Mouse (Mus musculus) midbrain, embryonic 11.5 days (tissue): ENCODE measurements around the gene Tmcc1. TPM values are rescaled to one million over a fixed set of nuclear protein-coding genes. Genes with fewer than 3 reads are reported as not detected.

Source experiments
- ATAC-seq: fragments of 200-750 bp; cut with Nextera tagmentation; 2 replicates; pipeline ENCODE4 v1.8.0; 2017; ENCODE audit warnings: moderate TSS enrichment, moderate library complexity; ENCODE audit not compliant: low FRiP score
- DNase-seq: peaks from one replicate; pipeline ENCODE4 v3.0.0; 2015; ENCODE audit warnings: low spot score; ENCODE audit errors: missing footprints
- H3K27ac ChIP-seq: fragments of 300-500 bp; sonication (generic); 2 replicates; pipeline ENCODE4 v1.5.1; 2014; ENCODE audit warnings: low read depth, low read length
- H3K27me3 ChIP-seq: fragments of 300-500 bp; sonication (generic); 2 replicates; pipeline ENCODE4 v1.6.1; 2014; ENCODE audit warnings: mild to moderate bottlenecking, low read length, moderate library complexity, mixed read lengths; ENCODE audit not compliant: control insufficient read depth, insufficient read depth
- H3K36me3 ChIP-seq: fragments of 300-500 bp; sonication (generic); 2 replicates; pipeline ENCODE4 v1.6.1; 2014; ENCODE audit warnings: mild to moderate bottlenecking, low read length, moderate library complexity, mixed read lengths; ENCODE audit not compliant: control insufficient read depth, insufficient read depth
- H3K4me1 ChIP-seq: fragments of 300-500 bp; sonication (generic); 2 replicates; pipeline ENCODE4 v1.6.1; 2014; ENCODE audit warnings: low read length; ENCODE audit not compliant: control insufficient read depth, insufficient read depth
- H3K4me2 ChIP-seq: fragments of 300-500 bp; sonication (generic); 2 replicates; pipeline ENCODE4 v1.6.1; 2014; ENCODE audit warnings: mild to moderate bottlenecking, moderate library complexity
- H3K4me3 ChIP-seq: fragments of 300-500 bp; sonication (generic); 2 replicates; pipeline ENCODE4 v1.5.1; 2014; ENCODE audit warnings: low read depth, low read length
- H3K9ac ChIP-seq: fragments of 300-500 bp; sonication (generic); 2 replicates; pipeline ENCODE4 v1.6.1; 2014; ENCODE audit warnings: low read length
- H3K9me3 ChIP-seq: fragments of 300-500 bp; sonication (generic); 2 replicates; pipeline ENCODE4 v1.6.1; 2016; ENCODE audit warnings: low read length; ENCODE audit not compliant: control insufficient read depth
- WGBS: fragments of 180-500 bp; shearing (Covaris S2); extraction: QIAGEN DNeasy Blood & Tissue Kit; methylation state at CpG from one replicate; pipeline ENCODE4 v1.1.7; 2014; 5-methylcytosine and 5-hydroxymethylcytosine counted together
- polyA plus RNA-seq: library from polyadenylated mRNA; unstranded; fragments of >200 nt; fragmentation: Nextera tagmentation; extraction: Ambion mirVana; gene quantifications from 2 replicates; pipeline ENCODE4 v1.2.1, GENCODE M21; 2014

The Tmcc1 gene
- polyA plus RNA-seq, 1 experiment from 2014 or later = 18.9 TPM

GRCm38 (mm10) chr6:115998758-115999157 is 194.5 kb downstream of the Tmcc1 start:
- WGBS = 77% methylated on average over 7 of the region's 7 CpGs
- DNase-seq = no peak
- no peak overlapping the region for H3K4me2 ChIP-seq
- no peaks in the 10 kb centered on the region for H3K9me3 ChIP-seq
- H3K4me1 ChIP-seq = peaks cover 7% of the 10 kb centered on the region; the same call in 1 of the 2 replicates
- ATAC-seq = no peak
- H3K9ac ChIP-seq = no peak overlapping the region
- no peak overlapping the region for H3K4me3 ChIP-seq
- H3K36me3 ChIP-seq = no peaks in the 10 kb centered on the region
- H3K27ac ChIP-seq = no peak overlapping the region
- H3K27me3 ChIP-seq = peaks cover 15% of the 10 kb centered on the region

DNA sequence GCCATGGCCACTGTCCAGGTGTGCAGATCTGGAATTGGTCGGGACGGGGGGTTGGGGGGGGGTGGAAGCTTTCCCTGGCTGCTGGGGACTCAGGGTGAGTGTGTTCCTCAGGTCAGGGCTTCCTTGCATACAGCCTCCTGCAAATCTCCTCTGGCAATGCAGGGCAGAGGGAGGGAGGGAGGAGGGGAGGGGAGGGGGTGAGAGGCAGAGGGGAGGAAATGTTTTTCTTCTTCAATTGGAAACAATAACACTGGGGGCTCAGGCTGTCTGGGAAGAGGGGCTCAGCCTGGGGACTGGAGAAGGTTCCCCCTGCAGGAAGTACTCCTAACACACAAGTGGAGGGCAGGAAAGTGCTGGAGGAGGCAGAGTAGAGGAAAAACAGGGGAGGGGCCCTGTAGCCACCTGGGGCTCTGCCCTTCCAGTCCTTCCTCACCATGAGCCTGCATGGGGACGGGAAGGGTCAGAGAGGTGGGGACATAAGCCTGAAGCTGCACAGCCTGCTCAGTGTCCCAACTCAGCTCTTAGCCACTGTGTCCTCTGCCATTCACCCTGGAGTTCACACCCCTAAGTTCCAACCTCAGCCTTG is 195.5 kb downstream of the Tmcc1 start:
- Histone ChIP-seq H3K36me3 (no peaks in the 10 kb centered on the region), H3K9ac (no peak overlapping the region), H3K9me3 (no peaks in the 10 kb centered on the region), H3K4me1 (peaks cover 10% of the 10 kb centered on the region), H3K27ac (no peak overlapping the region), H3K4me2 (no peak overlapping the region), H3K4me3 (no peak overlapping the region), H3K27me3 (peaks cover 24% of the 10 kb centered on the region)
- ATAC-seq (no peak), DNase-seq (no peak)
- 14% methylated on average over 3 of the region's 3 CpGs for WGBS

- peaks cover 39% of the 10 kb centered on the region for H3K27me3 ChIP-seq
- no peak overlapping the region for H3K4me3 ChIP-seq
- H3K9me3 ChIP-seq = no peaks in the 10 kb centered on the region
- H3K27ac ChIP-seq = no peak overlapping the region
- 40% methylated on average over 6 of the region's 6 CpGs for WGBS
- H3K4me2 ChIP-seq = no peak overlapping the region
- DNase-seq = no peak
- no peaks in the 10 kb centered on the region for H3K36me3 ChIP-seq
- no peak overlapping the region for H3K9ac ChIP-seq
- H3K4me1 ChIP-seq = peaks cover 16% of the 10 kb centered on the region
- no peak for ATAC-seq
Measured at GRCm38 (mm10) chr6:115996171-115996851, 197.0 kb downstream of the Tmcc1 start.

DNA sequence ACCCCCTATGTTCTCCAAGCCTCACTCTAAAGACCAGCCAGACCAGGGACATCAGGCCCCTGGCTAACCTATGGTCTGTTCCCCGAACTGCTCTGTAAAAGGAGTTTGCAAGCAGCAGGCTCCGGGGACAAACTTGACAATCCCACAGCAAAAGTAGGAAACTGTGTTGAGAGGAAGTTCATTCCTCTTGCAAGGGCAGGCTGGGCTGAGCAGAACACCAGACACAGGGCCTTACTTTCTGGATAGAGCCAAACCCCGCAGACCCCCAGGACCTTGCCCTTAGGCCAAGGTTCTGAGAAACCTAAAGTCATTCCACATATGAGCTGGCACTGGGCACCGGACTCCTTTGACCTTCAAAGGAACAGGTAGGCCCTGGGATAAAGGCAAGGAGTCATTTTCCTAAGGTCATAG is 197.8 kb downstream of the Tmcc1 start:
- DNase-seq (peak; percentile 90), ATAC-seq (no peak)
- H3K27ac ChIP-seq = no peak overlapping the region
- no peak overlapping the region for H3K9ac ChIP-seq
- no peak overlapping the region; the same call in 1 of the 2 replicates for H3K4me2 ChIP-seq
- H3K9me3 ChIP-seq = no peaks in the 10 kb centered on the region
- H3K27me3 ChIP-seq = peaks cover 46% of the 10 kb centered on the region
- peaks cover 16% of the 10 kb centered on the region for H3K4me1 ChIP-seq
- no peaks in the 10 kb centered on the region for H3K36me3 ChIP-seq
- H3K4me3 ChIP-seq = peak overlapping the region; percentile 53; the same call in 1 of the 2 replicates
- WGBS = 71% methylated on average over 4 of the region's 4 CpGs

DNA sequence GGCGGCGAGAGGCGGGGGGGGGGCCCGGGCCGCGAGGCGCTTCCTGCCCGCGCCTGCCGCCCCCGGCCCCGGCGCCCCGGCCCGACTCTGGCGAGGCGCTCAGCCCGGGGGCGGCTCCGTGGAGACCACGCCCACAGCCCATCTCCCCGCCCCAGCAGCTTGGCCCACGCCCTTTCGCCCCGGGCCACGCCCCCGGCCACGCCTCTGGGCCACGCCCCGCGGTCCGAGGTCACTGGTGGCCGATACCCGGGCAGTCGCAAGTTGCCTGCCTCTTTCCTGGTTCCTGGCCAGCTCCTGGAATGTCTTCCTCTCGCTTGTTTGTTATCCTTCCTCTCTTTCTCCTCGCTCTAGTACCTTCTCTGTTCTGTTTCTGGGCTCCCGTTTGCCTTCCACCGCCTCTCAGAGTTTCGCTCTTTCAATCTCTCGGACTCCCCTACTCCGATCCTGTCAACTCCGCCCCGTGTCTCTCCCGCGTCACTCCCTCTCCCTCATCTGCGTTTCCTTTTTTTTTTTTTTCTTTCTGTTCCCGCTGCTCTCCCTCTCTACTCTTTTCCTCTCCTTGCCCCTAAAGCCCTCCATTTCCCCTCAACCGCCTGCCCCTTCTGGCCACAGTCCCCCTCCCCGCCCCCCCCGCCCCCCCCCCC is 198.3 kb downstream of the Tmcc1 start, which contains the start of gene Plxnd1:
TSS of gene Plxnd1 (minus strand) at position 129 of the 644 bp plus-strand sequence.
- Histone ChIP-seq H3K4me2 (peak within 1 kb of the TSS; percentile 68), H3K4me1 (peaks cover 16% of the 10 kb centered on the region), H3K9ac (peak within 1 kb of the TSS; percentile 58), H3K27ac (no peak within 1 kb of the TSS), H3K4me3 (peak within 1 kb of the TSS; percentile 53), H3K27me3 (peaks cover 46% of the 10 kb centered on the region), H3K36me3 (no peaks in the 10 kb centered on the region), H3K9me3 (no peaks in the 10 kb centered on the region)
- WGBS = under 1% methylated on average over 33 of the region's 51 CpGs
- DNase-seq (peak; percentile 99), ATAC-seq (peak; percentile 85)

- Histone ChIP-seq H3K27ac (no peak overlapping the region), H3K9me3 (no peaks in the 10 kb centered on the region), H3K4me3 (peak overlapping the region; percentile 53), H3K36me3 (no peaks in the 10 kb centered on the region), H3K4me2 (peak overlapping the region; percentile 68), H3K27me3 (peaks cover 46% of the 10 kb centered on the region), H3K9ac (peak overlapping the region; percentile 58), H3K4me1 (peaks cover 16% of the 10 kb centered on the region)
- WGBS = 2% methylated on average over 90 of the region's 93 CpGs
- DNase-seq (peak; percentile 93), ATAC-seq (no peak)
Measured at GRCm38 (mm10) chr6:115994146-115994876, 199.0 kb downstream of the Tmcc1 start.

DNA sequence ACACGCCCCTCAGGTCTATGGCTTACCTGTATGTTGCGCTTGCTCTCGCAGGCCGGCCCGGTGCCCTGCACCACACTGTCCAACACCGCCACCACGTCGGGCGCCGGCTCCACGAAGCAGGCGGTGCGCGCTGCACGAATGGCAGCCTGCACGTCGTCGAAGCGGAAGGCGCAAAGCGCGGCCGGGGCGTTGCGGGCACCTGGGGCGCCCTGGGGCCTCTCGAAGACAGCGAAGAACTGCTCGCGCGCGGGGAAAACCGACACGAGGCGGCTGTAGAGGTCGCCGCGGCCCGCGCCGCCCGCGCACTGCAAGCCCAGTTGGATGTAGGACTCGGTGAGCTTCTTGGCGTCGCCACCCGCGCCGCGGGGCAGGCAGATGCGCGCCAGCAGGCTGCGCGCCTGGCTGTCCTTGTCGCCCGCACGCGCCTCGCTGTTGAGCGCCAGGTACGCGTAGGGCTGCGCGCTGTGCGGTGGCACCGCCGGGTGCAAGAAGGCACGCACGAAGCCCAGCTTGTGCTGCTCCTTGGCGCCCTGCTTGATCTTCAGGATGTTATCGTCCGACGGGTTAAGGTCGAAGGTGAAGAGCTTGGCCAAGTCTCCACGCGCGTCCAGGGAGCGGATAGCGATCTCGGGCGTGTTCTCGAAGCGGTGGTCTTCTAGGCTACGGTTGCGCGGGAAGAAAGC is 199.7 kb downstream of the Tmcc1 start:
- peaks cover 46% of the 10 kb centered on the region for H3K27me3 ChIP-seq
- 2% methylated on average over 86 of the region's 86 CpGs for WGBS

GRCm38 (mm10) chr6:115992981-115993380 is 200.3 kb downstream of the Tmcc1 start:
- WGBS = 39% methylated on average over 6 of the region's 6 CpGs
- H3K4me3 ChIP-seq = peak overlapping the region; percentile 53
- DNase-seq (no peak), ATAC-seq (no peak)
- no peaks in the 10 kb centered on the region for H3K36me3 ChIP-seq
- H3K27me3 ChIP-seq = peaks cover 46% of the 10 kb centered on the region
- no peak overlapping the region for H3K9ac ChIP-seq
- peak overlapping the region; percentile 68; the same call in 1 of the 2 replicates for H3K4me2 ChIP-seq
- H3K27ac ChIP-seq = no peak overlapping the region
- H3K4me1 ChIP-seq = peaks cover 16% of the 10 kb centered on the region
- no peaks in the 10 kb centered on the region for H3K9me3 ChIP-seq

More for the DNA sequence above, 199.7 kb downstream of the Tmcc1 start:
- DNase-seq = peak; percentile 95
- H3K27ac ChIP-seq = no peak overlapping the region
- ATAC-seq = no peak
- H3K4me1 ChIP-seq = peaks cover 16% of the 10 kb centered on the region
- peak overlapping the region; percentile 68 for H3K4me2 ChIP-seq
- H3K9ac ChIP-seq = no peak overlapping the region; the same call in 1 of the 2 replicates
- H3K4me3 ChIP-seq = peak overlapping the region; percentile 53
- no peaks in the 10 kb centered on the region for H3K36me3 ChIP-seq
- H3K9me3 ChIP-seq = no peaks in the 10 kb centered on the region
